In genomic region chr6:37779893-37780292, GRCm38 (mm10) we compare ENCODE assay signal across 20 mouse cellular contexts.
A peak's percentile ranks its signal among the peaks of the same experiment; 100 is the strongest.
DNase-seq lines count a peak whose midpoint lies in the region; ATAC-seq and TF ChIP-seq lines count a peak whose summit lies in the region.
"Had no signal": no experiment of that assay in that cellular context is flagged by ENCODE, and none has a peak within 500 bp of the region (broad histone marks: within the 10 kb centered on the region; RNA-seq: fewer than 3 reads in every experiment).

No protein-coding gene starts in this region.

- H3K9me3 ChIP-seq in liver, embryonic 13.5 days (replicated peaks) = peaks cover 10% of the 10 kb centered on the region; the same call in 1 of the 2 replicates
- 0 out of 2 replicates have a peak, but pooled peaks cover 4% of the 10 kb centered on the region for H3K9me3 ChIP-seq in neural tube, embryonic 15.5 days (replicated peaks)
- H3K9me3 ChIP-seq: forebrain, embryonic 12.5 days had no signal

- no peaks in the 10 kb centered on the region for H3K27me3 ChIP-seq in kidney, adult 2 months (replicated peaks; ENCODE audit: control insufficient read depth, insufficient read depth, low read length)
- H3K27me3 ChIP-seq in liver, embryonic 13.5 days = no peaks in the 10 kb centered on the region
- H3K27me3 ChIP-seq in neural tube, embryonic 15.5 days (replicated peaks) = no peaks in the 10 kb centered on the region
- H3K27me3 ChIP-seq: embryonic facial prominence, embryonic 13.5 days; forebrain, embryonic 12.5 days; heart, embryonic 12.5 days; Patski had no signal

- no peak overlapping the region for H3K4me2 ChIP-seq in liver, embryonic 13.5 days
- H3K4me2 ChIP-seq in neural tube, embryonic 15.5 days = no peak overlapping the region
- H3K4me2 ChIP-seq: embryonic facial prominence, embryonic 13.5 days; forebrain, embryonic 12.5 days; heart, embryonic 12.5 days; hindbrain, embryonic 14.5 days had no signal

- TF ChIP-seq POLR2A in kidney, adult 2 months (IDR thresholded peaks at IDR 0.05; ENCODE audit: low read depth, low read length) = no peak

- H3K4me1 ChIP-seq in kidney, adult 2 months (ENCODE audit: control insufficient read depth, insufficient read depth, low read length) = no peaks in the 10 kb centered on the region; the same call in 1 of the 2 replicates
- H3K4me1 ChIP-seq in liver, embryonic 13.5 days (replicated peaks) = peaks cover 14% of the 10 kb centered on the region
- no peaks in the 10 kb centered on the region for H3K4me1 ChIP-seq in neural tube, embryonic 15.5 days
- H3K4me1 ChIP-seq: embryonic facial prominence, embryonic 13.5 days; forebrain, embryonic 12.5 days; heart, embryonic 12.5 days; hindbrain, embryonic 10.5 days had no signal

- no peak overlapping the region for H3K9ac ChIP-seq in liver, embryonic 13.5 days
- H3K9ac ChIP-seq in neural tube, embryonic 15.5 days (replicated peaks) = no peak overlapping the region
- H3K9ac ChIP-seq: embryonic facial prominence, embryonic 13.5 days; forebrain, embryonic 12.5 days; forebrain, postnatal 0 days; heart, embryonic 12.5 days; hindbrain, embryonic 14.5 days had no signal

- TF ChIP-seq CTCF in kidney, adult 2 months (conservative IDR thresholded peaks at IDR 0.05; ENCODE audit: insufficient read depth, insufficient read length, low read depth, low read length) = no peak

- no peaks in the 10 kb centered on the region for H3K36me3 ChIP-seq in kidney, adult 2 months (ENCODE audit: control insufficient read depth, insufficient read depth, low read length)
- 0 out of 2 replicates have a peak, but pooled peaks cover 4% of the 10 kb centered on the region for H3K36me3 ChIP-seq in liver, embryonic 13.5 days
- H3K36me3 ChIP-seq in neural tube, embryonic 15.5 days = no peaks in the 10 kb centered on the region
- H3K36me3 ChIP-seq: embryonic facial prominence, embryonic 13.5 days; forebrain, embryonic 12.5 days; heart, embryonic 12.5 days; hindbrain, embryonic 10.5 days had no signal

- no peak overlapping the region for H3K4me3 ChIP-seq in kidney, adult 2 months (ENCODE audit: insufficient read depth, low read depth, low read length)
- H3K4me3 ChIP-seq in liver, embryonic 13.5 days (replicated peaks) = no peak overlapping the region
- H3K4me3 ChIP-seq in neural tube, embryonic 15.5 days (replicated peaks) = no peak overlapping the region
- H3K4me3 ChIP-seq: embryonic facial prominence, embryonic 13.5 days; forebrain, embryonic 12.5 days; heart, embryonic 12.5 days; hindbrain, embryonic 10.5 days had no signal

- peak; percentile 57; the same call in 1 of the 2 replicates for ATAC-seq in liver, embryonic 13.5 days (ENCODE audit: low read depth)
- peak; percentile 81 for ATAC-seq in megakaryocyte-erythroid progenitor cell, adult 5-6 weeks (replicated peaks; ENCODE audit: low FRiP score, low TSS enrichment, poor library complexity, severe bottlenecking)
- ATAC-seq in neural tube, embryonic 15.5 days (ENCODE audit: low FRiP score) = no peak
- ATAC-seq: activated CD4-positive, CD25-positive, alpha-beta regulatory T cell, adult 4 months; forebrain, postnatal 0 days; Patski had no signal

- H3K27ac ChIP-seq in kidney, adult 2 months (ENCODE audit: insufficient read depth, low read depth, low read length) = no peak overlapping the region
- no peak overlapping the region for H3K27ac ChIP-seq in liver, embryonic 13.5 days
- H3K27ac ChIP-seq in neural tube, embryonic 15.5 days (replicated peaks) = no peak overlapping the region
- H3K27ac ChIP-seq: embryonic facial prominence, embryonic 13.5 days; forebrain, embryonic 12.5 days; hindbrain, embryonic 10.5 days; hindbrain, embryonic 14.5 days had no signal

- DNase-seq in adrenal gland, adult 2 months = peak; percentile 27
- no peak for DNase-seq in adrenal gland, adult 18-20 months (ENCODE audit: low spot score in 2 of 2)
- peak; percentile 53 for DNase-seq in kidney, adult 2 months
- DNase-seq in kidney, adult 11 months = no peak
- no peak for DNase-seq in liver, embryonic 13.5 days
- no peak for DNase-seq in liver
- DNase-seq: cerebellum, adult 18-20 months; cerebellum, adult 9-11 months; cerebellum, postnatal 36 days; forebrain, postnatal 0 days; gastrocnemius, postnatal 25 days had no signal

Comparison
In these comparisons a context has a peak if more than half of its experiments do, and no peak if none do; other contexts are left out.
1. DNase-seq: peak in adrenal gland, adult 2 months (single experiment) and kidney, adult 2 months (single experiment); none in adrenal gland, adult 18-20 months (0 of 2), kidney, adult 11 months (single experiment), liver, embryonic 13.5 days (single experiment) and liver (single experiment).